In genomic region chr1:20951799-20952198, GRCm38 (mm10) we compare ENCODE assay signal across 8 mouse cellular contexts. TPM values are rescaled to one million over a fixed set of nuclear protein-coding genes. Genes with fewer than 3 reads are reported as not detected.
A peak's percentile ranks its signal among the peaks of the same experiment; 100 is the strongest.
DNase-seq lines count a peak whose midpoint lies in the region; ATAC-seq and TF ChIP-seq lines count a peak whose summit lies in the region.

No protein-coding gene starts in this region.

- WGBS in kidney, embryonic 14.5 days = 2% methylated on average over 16 of the region's 16 CpGs
- WGBS in midbrain, embryonic 16.5 days = 2% methylated on average over 16 of the region's 16 CpGs

- H3K27me3 ChIP-seq in kidney, embryonic 14.5 days (ENCODE audit: control insufficient read depth, insufficient read depth, low read length) = no peaks in the 10 kb centered on the region
- no peaks in the 10 kb centered on the region for H3K27me3 ChIP-seq in midbrain, embryonic 16.5 days (ENCODE audit: control insufficient read depth, insufficient read depth, low read depth, low read length)

- peaks cover 3% of the 10 kb centered on the region; the same call in 1 of the 2 replicates for H3K4me1 ChIP-seq in kidney, embryonic 14.5 days (ENCODE audit: control insufficient read depth, insufficient read depth, low read length)
- H3K4me1 ChIP-seq in cortical plate, adult 2 months (ENCODE audit: control insufficient read depth, insufficient read depth, low read length) = no peaks in the 10 kb centered on the region
- H3K4me1 ChIP-seq in midbrain, embryonic 16.5 days (ENCODE audit: control insufficient read depth, insufficient read depth, low read length) = peaks cover 4% of the 10 kb centered on the region

- ATAC-seq in kidney, embryonic 14.5 days (ENCODE audit: low FRiP score, low TSS enrichment) = peak; percentile 58
- ATAC-seq in inflammation-experienced regulatory T-cells, adult 6 months = peak; percentile 36
- ATAC-seq in midbrain, embryonic 16.5 days = peak; percentile 81

- peak overlapping the region; percentile 56 for H3K4me3 ChIP-seq in kidney, embryonic 14.5 days (ENCODE audit: low read length)
- peak overlapping the region; percentile 55 for H3K4me3 ChIP-seq in cortical plate, adult 2 months (ENCODE audit: insufficient read depth, low read length)
- peak overlapping the region; percentile 56 for H3K4me3 ChIP-seq in midbrain, embryonic 16.5 days (ENCODE audit: low read depth, low read length)

- no peaks in the 10 kb centered on the region for H3K9me3 ChIP-seq in kidney, embryonic 14.5 days (ENCODE audit: control insufficient read depth, low read length)
- H3K9me3 ChIP-seq in midbrain, embryonic 16.5 days (replicated peaks; ENCODE audit: control insufficient read depth, low read length, poor library complexity, severe bottlenecking) = no peaks in the 10 kb centered on the region

- 0 out of 2 replicates have a peak overlapping the region, but pooled peaks have one; percentile 11 for H3K27ac ChIP-seq in kidney, embryonic 14.5 days (ENCODE audit: low read depth, low read length)
- peak overlapping the region; percentile 55 for H3K27ac ChIP-seq in cortical plate, adult 2 months (ENCODE audit: insufficient read depth, low read length)
- peak overlapping the region; percentile 89 for H3K27ac ChIP-seq in midbrain, embryonic 16.5 days (ENCODE audit: low read length)

- no peak for DNase-seq in kidney, adult 8-10 months
- DNase-seq in left cerebral cortex, adult 18-20 months (ENCODE audit: low spot score in 2 of 2) = no peak
- DNase-seq in retina, postnatal 1 day = no peak
- DNase-seq in left cerebral cortex, postnatal 25 days (ENCODE audit: low spot score in 2 of 2) = no peak

- no peak for TF ChIP-seq POLR2A in cortical plate, adult 2 months (IDR thresholded peaks at IDR 0.05; ENCODE audit: extremely low read depth, insufficient read depth, low read length)

- no peak for TF ChIP-seq CTCF in cortical plate, adult 2 months (IDR thresholded peaks at IDR 0.05; ENCODE audit: extremely low read depth, insufficient read depth, low read length)

- H3K4me2 ChIP-seq in kidney, embryonic 14.5 days (replicated peaks; ENCODE audit: low read depth, low read length) = peak overlapping the region; percentile 77
- peak overlapping the region; percentile 65 for H3K4me2 ChIP-seq in midbrain, embryonic 16.5 days (ENCODE audit: low read length)

- H3K36me3 ChIP-seq in kidney, embryonic 14.5 days (ENCODE audit: control insufficient read depth, insufficient read depth, low read length) = no peaks in the 10 kb centered on the region
- no peaks in the 10 kb centered on the region for H3K36me3 ChIP-seq in midbrain, embryonic 16.5 days (ENCODE audit: control insufficient read depth, insufficient read depth, low read length)

- peak overlapping the region; percentile 68 for H3K9ac ChIP-seq in kidney, embryonic 14.5 days (ENCODE audit: low read depth, low read length)
- H3K9ac ChIP-seq in midbrain, embryonic 16.5 days (ENCODE audit: low read depth, low read length) = peak overlapping the region; percentile 76

- intact Hi-C loops in left cerebral cortex, postnatal 25 days (cut with DNase I) = loop anchor here (10.0 kb wide), 1 partner anchor 123 kb away; the partner anchor contains the start of gene Tram2

RNA-seq across cellular contexts. Expression of gene Efhc1, which starts 0.4 kb away (rescaled TPM):
- polyA plus RNA-seq in kidney, embryonic 14.5 days (2014; fragmentation: Nextera tagmentation; extraction: Ambion mirVana) = 2.4 and 3.4 TPM in 2 replicates
- 2.0 and 2.2 TPM in 2 replicates for polyA plus RNA-seq in cortical plate, adult 2 months (2012; rRNA removed)
- polyA plus RNA-seq in inflammation-experienced regulatory T-cells, adult 6 months (2017; shearing (Covaris generic)) = under 1 TPM; 0.47 to 0.87 (median 0.70) TPM
- polyA plus RNA-seq in midbrain, embryonic 16.5 days (2015; fragmentation: Nextera tagmentation; extraction: Ambion mirVana) = 2.0 and 2.5 TPM in 2 replicates
- total RNA-seq in left cerebral cortex, adult 18-20 months (2021) = under 1 TPM; 0.61 to 0.93 TPM
- 1 to 10 TPM in 1 of 2 experiments, under 1 TPM in 1; 0.80 to 1.8 TPM for total RNA-seq in left cerebral cortex, postnatal 25 days (2021)

Comparison
In these comparisons a context has a peak if more than half of its experiments do, and no peak if none do; other contexts are left out.
1. H3K27ac ChIP-seq: peak in every context shown above with its lines; median percentile 89 in midbrain, embryonic 16.5 days; 55 in cortical plate, adult 2 months; 11 in kidney, embryonic 14.5 days.